Mouse (Mus musculus) heart, postnatal 0 days (tissue): ENCODE data around the gene Foxp1.

ENCODE experiments used
- CTCF ChIP-seq: IDR thresholded peaks from 2 replicates; pipeline ENCODE4 v1.5.1; 2016; ENCODE audit warnings: antibody characterized with exemption, control low read depth, low read depth
- EP300 ChIP-seq: IDR thresholded peaks from 2 replicates; pipeline ENCODE4 v1.6.1; 2016; ENCODE audit warnings: antibody characterized with exemption, low read depth

DNA sequence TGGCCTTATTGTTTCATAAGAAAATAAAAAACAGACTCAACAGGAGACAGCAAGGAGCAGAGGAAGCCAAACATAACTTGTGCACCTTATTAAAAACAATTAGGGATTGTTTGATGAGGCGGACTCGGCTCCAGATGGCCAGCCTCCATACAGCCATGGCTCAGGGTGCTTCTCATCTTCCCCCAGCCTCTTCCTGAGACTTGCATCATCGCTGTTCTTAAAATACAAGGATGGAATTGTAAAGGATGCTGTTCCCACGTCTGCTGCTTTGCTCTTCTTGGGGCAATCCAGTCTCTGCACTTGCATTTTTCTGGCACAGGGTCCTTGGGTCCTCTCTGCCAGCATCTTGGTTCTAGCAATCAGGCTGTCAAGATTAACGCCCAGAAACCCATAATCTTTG, 49.5 kb upstream of the Foxp1 start:
- no peak for TF ChIP-seq CTCF
- TF ChIP-seq EP300: no peak
